Mouse (Mus musculus) heart, adult 2 months (tissue): ENCODE results near the gene Mgat4c.

ENCODE experiments used
- CTCF ChIP-seq: fragments of 200-600 bp; IDR thresholded peaks from 2 replicates; pipeline ENCODE4 v1.8.1; 2022; ENCODE audit warnings: antibody characterized with exemption, mild to moderate bottlenecking, moderate library complexity
- POLR2A ChIP-seq: fragments of 200-500 bp; IDR thresholded peaks from 2 replicates; pipeline ENCODE4 v1.6.1; 2011; ENCODE audit warnings: mild to moderate bottlenecking, low read depth, low read length, control low read depth; ENCODE audit not compliant: insufficient read depth

GRCm38 (mm10) chr10:101808768-101809167, 127.5 kb downstream of the Mgat4c start:
- TF ChIP-seq CTCF: no peak
- no peak for TF ChIP-seq POLR2A
